ENCODE assay signal across 22 mouse cellular contexts in the genomic region with DNA sequence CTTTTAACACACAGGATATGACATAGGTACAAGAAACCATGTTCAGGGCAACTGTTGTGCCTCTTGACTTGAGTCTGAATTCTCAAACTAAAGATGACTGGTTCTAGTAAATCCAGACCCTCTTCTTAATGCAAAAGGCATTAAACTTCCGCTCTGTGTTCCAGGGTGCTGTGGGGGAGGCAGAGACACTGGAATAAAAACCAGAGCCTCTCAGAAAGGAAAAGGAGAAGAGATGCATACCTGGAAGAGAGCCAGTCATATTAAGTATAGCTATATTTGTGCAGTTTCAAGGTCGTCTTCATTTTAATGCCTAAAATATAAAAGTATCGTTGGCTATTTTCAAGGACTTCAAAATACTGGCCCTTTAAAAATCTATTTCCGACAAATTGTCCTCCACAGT. TPM values are rescaled to one million over a fixed set of nuclear protein-coding genes. Genes with fewer than 3 reads are reported as not detected.
DNase-seq lines count a peak whose midpoint lies in the region; ATAC-seq and TF ChIP-seq lines count a peak whose summit lies in the region.
"Had no signal": no experiment of that assay in that cellular context is flagged by ENCODE, and none has a peak within 500 bp of the region (broad histone marks: within the 10 kb centered on the region; RNA-seq: fewer than 3 reads in every experiment).

No protein-coding gene starts in this region.

- WGBS in heart, embryonic 12.5 days: 76% methylated on average over 4 of the region's 4 CpGs
- WGBS in intestine, embryonic 15.5 days: 51% methylated on average over 4 of the region's 4 CpGs
- 62% methylated on average over 4 of the region's 4 CpGs for WGBS in intestine, postnatal 0 days
- 46% methylated on average over 4 of the region's 4 CpGs for WGBS in stomach, embryonic 15.5 days
- 59% methylated on average over 4 of the region's 4 CpGs for WGBS in stomach, postnatal 0 days

- no peaks in the 10 kb centered on the region for H3K9me3 ChIP-seq in heart, embryonic 12.5 days (replicated peaks)
- no peaks in the 10 kb centered on the region for H3K9me3 ChIP-seq in intestine, embryonic 15.5 days
- no peaks in the 10 kb centered on the region for H3K9me3 ChIP-seq in intestine, postnatal 0 days (ENCODE audit: control insufficient read depth)
- no peaks in the 10 kb centered on the region for H3K9me3 ChIP-seq in stomach, embryonic 15.5 days
- no peaks in the 10 kb centered on the region for H3K9me3 ChIP-seq in stomach, postnatal 0 days (ENCODE audit: control insufficient read depth, low read length)
- H3K9me3 ChIP-seq: embryonic facial prominence, embryonic 12.5 days; embryonic facial prominence, embryonic 15.5 days; hindbrain, embryonic 12.5 days; hindbrain, embryonic 15.5 days had no signal

- H3K4me3 ChIP-seq in heart, embryonic 12.5 days: no peak overlapping the region
- no peak overlapping the region for H3K4me3 ChIP-seq in intestine, embryonic 15.5 days (replicated peaks)
- no peak overlapping the region for H3K4me3 ChIP-seq in intestine, postnatal 0 days (ENCODE audit: low read depth, low read length)
- no peak overlapping the region for H3K4me3 ChIP-seq in stomach, embryonic 15.5 days (replicated peaks)
- no peak overlapping the region for H3K4me3 ChIP-seq in stomach, postnatal 0 days (ENCODE audit: low read depth, low read length)
- H3K4me3 ChIP-seq: embryonic facial prominence, embryonic 12.5 days; embryonic facial prominence, embryonic 15.5 days; hindbrain, embryonic 12.5 days; hindbrain, embryonic 15.5 days had no signal

- no peak overlapping the region for H3K27ac ChIP-seq in heart, embryonic 12.5 days (ENCODE audit: poor library complexity, severe bottlenecking)
- 0 out of 2 replicates have a peak overlapping the region, but pooled peaks have one; percentile 36 for H3K27ac ChIP-seq in intestine, embryonic 15.5 days
- no peak overlapping the region for H3K27ac ChIP-seq in intestine, postnatal 0 days (ENCODE audit: low read depth, low read length)
- 0 out of 2 replicates have a peak overlapping the region, but pooled peaks have one; percentile 16 for H3K27ac ChIP-seq in stomach, embryonic 15.5 days
- H3K27ac ChIP-seq in stomach, postnatal 0 days (replicated peaks): no peak overlapping the region
- H3K27ac ChIP-seq: embryonic facial prominence, embryonic 12.5 days; embryonic facial prominence, embryonic 15.5 days; hindbrain, embryonic 12.5 days; hindbrain, embryonic 15.5 days had no signal

- H3K9ac ChIP-seq in heart, embryonic 12.5 days: no peak overlapping the region
- no peak overlapping the region for H3K9ac ChIP-seq in intestine, embryonic 15.5 days
- H3K9ac ChIP-seq in intestine, postnatal 0 days (ENCODE audit: low read depth, low read length): no peak overlapping the region
- no peak overlapping the region for H3K9ac ChIP-seq in stomach, embryonic 15.5 days
- no peak overlapping the region for H3K9ac ChIP-seq in stomach, postnatal 0 days (ENCODE audit: low read length)
- H3K9ac ChIP-seq: embryonic facial prominence, embryonic 12.5 days; embryonic facial prominence, embryonic 15.5 days; forebrain, postnatal 0 days; hindbrain, embryonic 12.5 days; hindbrain, embryonic 15.5 days had no signal

- no peak for ATAC-seq in heart, embryonic 12.5 days (ENCODE audit: insufficient number of reproducible peaks, low FRiP score)
- no peak for ATAC-seq in intestine, embryonic 15.5 days
- no peak for ATAC-seq in intestine, postnatal 0 days
- no peak for ATAC-seq in stomach, embryonic 15.5 days (ENCODE audit: insufficient read depth, low FRiP score, low read depth)
- ATAC-seq in stomach, postnatal 0 days (ENCODE audit: low FRiP score, low TSS enrichment): no peak
- ATAC-seq: forebrain, embryonic 14.5 days; forebrain, postnatal 0 days had no signal

- H3K27me3 ChIP-seq in heart, embryonic 12.5 days (replicated peaks): no peaks in the 10 kb centered on the region
- no peaks in the 10 kb centered on the region for H3K27me3 ChIP-seq in intestine, embryonic 15.5 days (replicated peaks)
- H3K27me3 ChIP-seq in intestine, postnatal 0 days (replicated peaks; ENCODE audit: control insufficient read depth, insufficient read depth, low read length): no peaks in the 10 kb centered on the region
- H3K27me3 ChIP-seq in stomach, embryonic 15.5 days (replicated peaks): no peaks in the 10 kb centered on the region
- no peaks in the 10 kb centered on the region for H3K27me3 ChIP-seq in stomach, postnatal 0 days (ENCODE audit: control insufficient read depth, insufficient read depth, low read length)
- H3K27me3 ChIP-seq: embryonic facial prominence, embryonic 12.5 days; embryonic facial prominence, embryonic 15.5 days; hindbrain, embryonic 15.5 days had no signal

- TF ChIP-seq CTCF in intestine, postnatal 0 days (IDR thresholded peaks at IDR 0.05; ENCODE audit: low read depth): no peak
- no peak for TF ChIP-seq CTCF in stomach, postnatal 0 days (IDR thresholded peaks at IDR 0.05; ENCODE audit: low read depth)

- DNase-seq in heart, adult 11 months: peak; percentile 73
- no peak for DNase-seq in stomach, postnatal 0 days (ENCODE audit: low spot score)
- DNase-seq: adrenal gland, adult 2 months; adrenal gland, postnatal 14 days; B cell, adult 2 months; cerebellum, adult 11 months; cerebellum, adult 2 months; cerebellum, adult 9-11 months; cerebellum, postnatal 25 days; forebrain, postnatal 0 days; gastrocnemius, postnatal 10 days; gastrocnemius, postnatal 36 days; kidney, adult 11 months had no signal

- TF ChIP-seq EP300 in stomach, postnatal 0 days (optimal IDR thresholded peaks at IDR 0.05): no peak

- H3K4me2 ChIP-seq in heart, embryonic 12.5 days: no peak overlapping the region
- H3K4me2 ChIP-seq in intestine, embryonic 15.5 days (replicated peaks): no peak overlapping the region
- H3K4me2 ChIP-seq in intestine, postnatal 0 days (replicated peaks; ENCODE audit: low read depth): no peak overlapping the region
- H3K4me2 ChIP-seq in stomach, embryonic 15.5 days: no peak overlapping the region
- H3K4me2 ChIP-seq in stomach, postnatal 0 days (replicated peaks; ENCODE audit: low read depth): no peak overlapping the region
- H3K4me2 ChIP-seq: embryonic facial prominence, embryonic 12.5 days; embryonic facial prominence, embryonic 15.5 days; hindbrain, embryonic 12.5 days; hindbrain, embryonic 15.5 days had no signal

- H3K36me3 ChIP-seq in heart, embryonic 12.5 days: no peaks in the 10 kb centered on the region
- no peaks in the 10 kb centered on the region for H3K36me3 ChIP-seq in intestine, embryonic 15.5 days
- H3K36me3 ChIP-seq in intestine, postnatal 0 days (ENCODE audit: control insufficient read depth, insufficient read depth): 0 out of 2 replicates have a peak, but pooled peaks cover 5% of the 10 kb centered on the region
- no peaks in the 10 kb centered on the region for H3K36me3 ChIP-seq in stomach, embryonic 15.5 days
- H3K36me3 ChIP-seq in stomach, postnatal 0 days (ENCODE audit: control insufficient read depth, insufficient read depth, low read length): no peaks in the 10 kb centered on the region
- H3K36me3 ChIP-seq: embryonic facial prominence, embryonic 12.5 days; embryonic facial prominence, embryonic 15.5 days; hindbrain, embryonic 12.5 days; hindbrain, embryonic 15.5 days had no signal

- H3K4me1 ChIP-seq in heart, embryonic 12.5 days (replicated peaks): peaks cover 21% of the 10 kb centered on the region
- H3K4me1 ChIP-seq in intestine, embryonic 15.5 days (replicated peaks): 0 out of 2 replicates have a peak, but pooled peaks cover 7% of the 10 kb centered on the region
- 0 out of 2 replicates have a peak, but pooled peaks cover 7% of the 10 kb centered on the region for H3K4me1 ChIP-seq in intestine, postnatal 0 days (replicated peaks; ENCODE audit: control insufficient read depth, insufficient read depth, low read length)
- peaks cover 10% of the 10 kb centered on the region; the same call in 1 of the 2 replicates for H3K4me1 ChIP-seq in stomach, embryonic 15.5 days
- H3K4me1 ChIP-seq in stomach, postnatal 0 days (replicated peaks; ENCODE audit: control insufficient read depth, insufficient read depth): no peaks in the 10 kb centered on the region
- H3K4me1 ChIP-seq: embryonic facial prominence, embryonic 12.5 days; hindbrain, embryonic 12.5 days; hindbrain, embryonic 15.5 days had no signal

RNA-seq across cellular contexts. Expression of a gene that starts 47.3 kb away (rescaled TPM):
- polyA plus RNA-seq in heart, embryonic 12.5 days (2016; fragmentation: Nextera tagmentation; extraction: Ambion mirVana): 0.14 TPM in 2 replicates
- polyA plus RNA-seq in intestine, embryonic 15.5 days (2015; fragmentation: Nextera tagmentation; extraction: Ambion mirVana): 35.9 and 37.9 TPM in 2 replicates
- polyA plus RNA-seq in intestine, postnatal 0 days (2015; fragmentation: Nextera tagmentation; extraction: Ambion mirVana): 23.0 and 25.9 TPM in 2 replicates
- polyA plus RNA-seq in stomach, embryonic 15.5 days (2015; fragmentation: Nextera tagmentation; extraction: Ambion mirVana): 19.5 and 22.5 TPM in 2 replicates
- 20.3 and 20.5 TPM in 2 replicates for polyA plus RNA-seq in stomach, postnatal 0 days (2015; fragmentation: Nextera tagmentation; extraction: Ambion mirVana)

Comparison
In these comparisons a context has a peak if more than half of its experiments do, and no peak if none do; other contexts are left out.
1. H3K27ac ChIP-seq: peak in intestine, embryonic 15.5 days (single experiment) and stomach, embryonic 15.5 days (single experiment); none in heart, embryonic 12.5 days (single experiment), intestine, postnatal 0 days (single experiment) and stomach, postnatal 0 days (single experiment).
2. RNA of a gene that starts 47.3 kb away (polyA plus RNA-seq): 35.9 to 37.9 TPM in intestine, embryonic 15.5 days, 23.0 to 25.9 TPM in intestine, postnatal 0 days, 20.3 to 20.5 TPM in stomach, postnatal 0 days and 19.5 to 22.5 TPM in stomach, embryonic 15.5 days; 0.14 TPM in heart, embryonic 12.5 days; every median in the first group is over 10 times any median in the second.